Mouse (Mus musculus): ENCODE results near the gene Col25a1. TPM values are rescaled to one million over a fixed set of nuclear protein-coding genes. Genes with fewer than 3 reads are reported as not detected.

The Col25a1 gene
- polyA plus RNA-seq, 1 experiment from 2014 or later = 7.9 TPM

- no peaks in the 10 kb centered on the region for H3K4me1 ChIP-seq (ENCODE audit: control insufficient read depth, insufficient read depth, low read length)
Observed at GRCm38 (mm10) chr3:130270509-130270908, 139.2 kb downstream of the Col25a1 start.

DNA sequence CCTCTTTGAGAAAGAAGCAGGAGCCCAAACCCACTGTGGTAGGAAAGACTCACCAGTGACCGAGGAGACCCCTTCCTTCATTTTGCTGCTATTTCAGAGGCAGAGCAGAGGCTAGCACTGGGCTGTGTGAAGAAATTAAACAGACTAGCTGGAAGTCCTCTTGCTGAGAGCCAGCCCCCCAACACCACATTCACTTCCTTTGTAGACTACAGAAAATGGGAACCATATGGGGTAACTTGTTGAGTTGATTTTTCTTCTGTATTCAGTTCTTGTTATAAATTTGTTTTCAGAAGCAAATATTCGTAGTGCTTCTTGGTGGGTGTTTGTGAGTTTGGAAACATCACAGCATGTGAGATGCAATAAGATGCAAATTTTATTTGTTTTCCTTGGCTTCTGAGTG lies 142.6 kb downstream of the Col25a1 start:
- no peak overlapping the region for H3K4me3 ChIP-seq (ENCODE audit: low read depth, low read length)
- no peaks in the 10 kb centered on the region for H3K27me3 ChIP-seq (ENCODE audit: control insufficient read depth, insufficient read depth, low read length)
- no peak overlapping the region for H3K4me2 ChIP-seq (replicated peaks; ENCODE audit: low read depth, low read length)
- H3K9me3 ChIP-seq (ENCODE audit: control insufficient read depth, low read depth, low read length) = peaks cover 5% of the 10 kb centered on the region; the same call in 1 of the 2 replicates
- H3K27ac ChIP-seq (ENCODE audit: low read length) = no peak overlapping the region
- 82% methylated on average over 2 of the region's 2 CpGs for WGBS
- no peaks in the 10 kb centered on the region for H3K36me3 ChIP-seq (ENCODE audit: control insufficient read depth, insufficient read depth, low read length)
- H3K9ac ChIP-seq (replicated peaks; ENCODE audit: low read depth, low read length) = no peak overlapping the region
- ATAC-seq (ENCODE audit: insufficient number of reproducible peaks, insufficient read depth, low FRiP score, low read depth) = no peak
- H3K4me1 ChIP-seq (ENCODE audit: control insufficient read depth, insufficient read depth, low read length) = no peaks in the 10 kb centered on the region

More at GRCm38 (mm10) chr3:130270509-130270908, 139.2 kb downstream of the Col25a1 start:
- WGBS = 74% methylated on average over 3 of the region's 3 CpGs
- no peak overlapping the region for H3K4me3 ChIP-seq (ENCODE audit: low read depth, low read length)
- H3K36me3 ChIP-seq (ENCODE audit: control insufficient read depth, insufficient read depth, low read length) = no peaks in the 10 kb centered on the region
- no peaks in the 10 kb centered on the region for H3K27me3 ChIP-seq (ENCODE audit: control insufficient read depth, insufficient read depth, low read length)
- H3K4me2 ChIP-seq (replicated peaks; ENCODE audit: low read depth, low read length) = no peak overlapping the region
- H3K27ac ChIP-seq (ENCODE audit: low read length) = no peak overlapping the region
- no peak overlapping the region for H3K9ac ChIP-seq (replicated peaks; ENCODE audit: low read depth, low read length)
- no peak for ATAC-seq (ENCODE audit: insufficient number of reproducible peaks, insufficient read depth, low FRiP score, low read depth)
- H3K9me3 ChIP-seq (ENCODE audit: control insufficient read depth, low read depth, low read length) = peaks cover 5% of the 10 kb centered on the region; the same call in 1 of the 2 replicates

GRCm38 (mm10) chr3:130278298-130279050 lies 147.2 kb downstream of the Col25a1 start:
- no peak overlapping the region for H3K9ac ChIP-seq (replicated peaks; ENCODE audit: low read depth, low read length)
- H3K4me1 ChIP-seq (ENCODE audit: control insufficient read depth, insufficient read depth, low read length) = no peaks in the 10 kb centered on the region
- 0 out of 2 replicates have a peak, but pooled peaks cover 5% of the 10 kb centered on the region for H3K9me3 ChIP-seq (ENCODE audit: control insufficient read depth, low read depth, low read length)
- no peaks in the 10 kb centered on the region for H3K36me3 ChIP-seq (ENCODE audit: control insufficient read depth, insufficient read depth, low read length)
- 68% methylated on average over 10 of the region's 10 CpGs for WGBS
- ATAC-seq (ENCODE audit: insufficient number of reproducible peaks, insufficient read depth, low FRiP score, low read depth) = no peak
- no peak overlapping the region for H3K4me2 ChIP-seq (replicated peaks; ENCODE audit: low read depth, low read length)
- no peaks in the 10 kb centered on the region for H3K27me3 ChIP-seq (ENCODE audit: control insufficient read depth, insufficient read depth, low read length)
- H3K4me3 ChIP-seq (ENCODE audit: low read depth, low read length) = no peak overlapping the region
- H3K27ac ChIP-seq (ENCODE audit: low read length) = no peak overlapping the region

DNA sequence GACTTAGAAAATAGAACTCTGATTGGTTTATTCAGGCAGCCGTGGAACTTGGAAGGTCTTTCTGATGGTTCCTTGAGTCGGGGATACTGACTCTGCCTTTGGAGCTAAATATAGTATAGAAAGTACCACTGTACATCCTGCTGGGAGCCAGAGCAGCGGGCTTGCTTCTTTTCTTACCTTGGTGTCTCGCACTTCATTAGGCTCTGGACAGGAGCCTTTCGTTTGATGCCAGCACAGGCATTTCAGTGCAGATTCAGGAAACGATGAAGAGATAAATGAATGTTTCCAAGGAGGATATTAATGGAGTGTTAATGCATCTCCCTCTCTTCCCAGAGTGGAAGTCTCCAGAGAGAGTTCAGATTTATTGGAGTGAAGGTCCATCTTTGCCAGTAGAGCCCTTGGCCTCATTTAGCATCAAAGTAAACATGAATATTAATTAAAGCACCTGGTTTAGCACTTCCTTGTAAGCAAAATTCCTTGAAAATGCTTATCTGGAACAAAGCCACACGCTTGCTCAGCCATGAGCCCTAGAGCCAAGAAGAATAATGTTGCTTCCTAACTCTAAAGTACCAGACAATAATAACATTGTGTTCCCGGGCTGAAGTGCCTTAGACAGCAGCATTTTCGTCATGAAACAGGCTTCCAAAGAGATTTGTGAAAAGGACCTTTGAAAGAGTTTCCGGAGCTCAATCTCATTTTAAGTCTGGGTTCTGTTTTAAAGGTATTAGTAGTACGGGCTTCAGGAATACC lies 151.9 kb downstream of the Col25a1 start:
- WGBS = 42% methylated on average over 11 of the region's 11 CpGs
- Histone ChIP-seq H3K9ac (replicated peaks; ENCODE audit: low read depth, low read length) (no peak overlapping the region), H3K27me3 (ENCODE audit: control insufficient read depth, insufficient read depth, low read length) (no peaks in the 10 kb centered on the region), H3K4me3 (ENCODE audit: low read depth, low read length) (no peak overlapping the region), H3K4me1 (ENCODE audit: control insufficient read depth, insufficient read depth, low read length) (no peaks in the 10 kb centered on the region), H3K4me2 (replicated peaks; ENCODE audit: low read depth, low read length) (no peak overlapping the region), H3K36me3 (ENCODE audit: control insufficient read depth, insufficient read depth, low read length) (no peaks in the 10 kb centered on the region), H3K27ac (ENCODE audit: low read length) (no peak overlapping the region), H3K9me3 (ENCODE audit: control insufficient read depth, low read depth, low read length) (no peaks in the 10 kb centered on the region)
- ATAC-seq (ENCODE audit: insufficient number of reproducible peaks, insufficient read depth, low FRiP score, low read depth) = no peak

- Histone ChIP-seq H3K27me3 (ENCODE audit: control insufficient read depth, insufficient read depth, low read length) (no peaks in the 10 kb centered on the region), H3K27ac (ENCODE audit: low read length) (no peak overlapping the region), H3K9me3 (ENCODE audit: control insufficient read depth, low read depth, low read length) (no peaks in the 10 kb centered on the region), H3K4me1 (ENCODE audit: control insufficient read depth, insufficient read depth, low read length) (no peaks in the 10 kb centered on the region), H3K9ac (replicated peaks; ENCODE audit: low read depth, low read length) (no peak overlapping the region), H3K4me3 (ENCODE audit: low read depth, low read length) (no peak overlapping the region), H3K4me2 (replicated peaks; ENCODE audit: low read depth, low read length) (no peak overlapping the region), H3K36me3 (ENCODE audit: control insufficient read depth, insufficient read depth, low read length) (no peaks in the 10 kb centered on the region)
- WGBS = 80% methylated on average over 2 of the region's 2 CpGs
- ATAC-seq (ENCODE audit: insufficient number of reproducible peaks, insufficient read depth, low FRiP score, low read depth) = no peak
Observed at GRCm38 (mm10) chr3:130288102-130288501, 156.8 kb downstream of the Col25a1 start.

DNA sequence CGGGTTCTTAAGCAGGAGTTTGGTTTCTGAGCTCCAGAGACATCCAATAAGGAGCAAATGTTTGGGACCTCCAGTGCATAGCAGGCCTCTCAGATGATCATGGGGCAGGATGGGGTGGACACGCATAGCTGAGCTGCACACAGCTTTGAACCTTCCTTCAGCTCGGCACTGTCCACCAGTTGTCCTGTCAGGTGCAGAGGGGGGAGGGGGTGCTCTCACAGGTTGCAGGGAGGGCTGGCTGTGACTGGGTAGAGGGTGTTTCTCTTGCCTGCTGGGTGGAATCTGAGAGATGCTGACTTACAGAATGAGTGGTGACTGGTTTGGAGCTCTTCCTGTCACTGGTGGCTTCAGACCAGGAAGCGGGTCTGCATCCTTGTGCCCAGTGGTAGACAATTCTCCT lies 157.5 kb downstream of the Col25a1 start:
- H3K36me3 ChIP-seq (ENCODE audit: control insufficient read depth, insufficient read depth, low read length) = no peaks in the 10 kb centered on the region
- H3K9me3 ChIP-seq (ENCODE audit: control insufficient read depth, low read depth, low read length) = no peaks in the 10 kb centered on the region
- WGBS = 80% methylated on average over 4 of the region's 4 CpGs
- H3K27me3 ChIP-seq (ENCODE audit: control insufficient read depth, insufficient read depth, low read length) = no peaks in the 10 kb centered on the region
- no peaks in the 10 kb centered on the region for H3K4me1 ChIP-seq (ENCODE audit: control insufficient read depth, insufficient read depth, low read length)
- no peak overlapping the region for H3K4me3 ChIP-seq (ENCODE audit: low read depth, low read length)
- no peak overlapping the region for H3K9ac ChIP-seq (replicated peaks; ENCODE audit: low read depth, low read length)
- no peak overlapping the region for H3K27ac ChIP-seq (ENCODE audit: low read length)
- H3K4me2 ChIP-seq (replicated peaks; ENCODE audit: low read depth, low read length) = no peak overlapping the region
- ATAC-seq (ENCODE audit: insufficient number of reproducible peaks, insufficient read depth, low FRiP score, low read depth) = no peak

- Histone ChIP-seq H3K27ac (ENCODE audit: low read length) (no peak overlapping the region), H3K27me3 (ENCODE audit: control insufficient read depth, insufficient read depth, low read length) (no peaks in the 10 kb centered on the region), H3K9me3 (ENCODE audit: control insufficient read depth, low read depth, low read length) (no peaks in the 10 kb centered on the region), H3K4me1 (ENCODE audit: control insufficient read depth, insufficient read depth, low read length) (no peaks in the 10 kb centered on the region), H3K4me3 (ENCODE audit: low read depth, low read length) (no peak overlapping the region), H3K4me2 (replicated peaks; ENCODE audit: low read depth, low read length) (no peak overlapping the region), H3K36me3 (ENCODE audit: control insufficient read depth, insufficient read depth, low read length) (no peaks in the 10 kb centered on the region), H3K9ac (replicated peaks; ENCODE audit: low read depth, low read length) (no peak overlapping the region)
- no peak for ATAC-seq (ENCODE audit: insufficient number of reproducible peaks, insufficient read depth, low FRiP score, low read depth)
- 95% methylated on average over 3 of the region's 3 CpGs for WGBS
Observed at GRCm38 (mm10) chr3:130289220-130289619, 157.9 kb downstream of the Col25a1 start.

- Histone ChIP-seq H3K27ac (ENCODE audit: low read length) (no peak overlapping the region), H3K9ac (replicated peaks; ENCODE audit: low read depth, low read length) (no peak overlapping the region), H3K36me3 (ENCODE audit: control insufficient read depth, insufficient read depth, low read length) (no peaks in the 10 kb centered on the region), H3K27me3 (ENCODE audit: control insufficient read depth, insufficient read depth, low read length) (no peaks in the 10 kb centered on the region), H3K4me1 (ENCODE audit: control insufficient read depth, insufficient read depth, low read length) (no peaks in the 10 kb centered on the region), H3K9me3 (ENCODE audit: control insufficient read depth, low read depth, low read length) (no peaks in the 10 kb centered on the region), H3K4me3 (ENCODE audit: low read depth, low read length) (no peak overlapping the region), H3K4me2 (replicated peaks; ENCODE audit: low read depth, low read length) (no peak overlapping the region)
- 59% methylated on average over 6 of the region's 6 CpGs for WGBS
- no peak for ATAC-seq (ENCODE audit: insufficient number of reproducible peaks, insufficient read depth, low FRiP score, low read depth)
Observed at GRCm38 (mm10) chr3:130290175-130290574, 158.9 kb downstream of the Col25a1 start.

Data from stomach, embryonic 14.5 days (tissue).